Mouse (Mus musculus): ENCODE measurements around the gene Pdcd1lg2. TPM values are rescaled to one million over a fixed set of nuclear protein-coding genes. Genes with fewer than 3 reads are reported as not detected.

The Pdcd1lg2 gene
- polyA plus RNA-seq, 1 experiment from 2014 or later = not detected

GRCm38 (mm10) chr19:29514130-29514529, 103.4 kb downstream of the Pdcd1lg2 start:
- WGBS = 86% methylated on average over 3 of the region's 3 CpGs
- H3K27me3 ChIP-seq = no peaks in the 10 kb centered on the region
- no peak for ATAC-seq (ENCODE audit: low FRiP score)
- H3K27ac ChIP-seq = no peak overlapping the region
- no peak overlapping the region for H3K4me3 ChIP-seq
- no peak overlapping the region for H3K9ac ChIP-seq
- H3K36me3 ChIP-seq = no peaks in the 10 kb centered on the region
- H3K9me3 ChIP-seq (replicated peaks) = peaks cover 4% of the 10 kb centered on the region; the same call in 1 of the 2 replicates
- no peak overlapping the region for H3K4me2 ChIP-seq (replicated peaks)
- H3K4me1 ChIP-seq = no peaks in the 10 kb centered on the region

- no peaks in the 10 kb centered on the region for H3K4me1 ChIP-seq
- no peaks in the 10 kb centered on the region for H3K36me3 ChIP-seq
- no peak overlapping the region for H3K27ac ChIP-seq
- WGBS = 95% methylated on average over 3 of the region's 3 CpGs
- no peak for ATAC-seq (ENCODE audit: low FRiP score)
- H3K4me2 ChIP-seq (replicated peaks) = no peak overlapping the region
- peaks cover 4% of the 10 kb centered on the region; the same call in 1 of the 2 replicates for H3K9me3 ChIP-seq (replicated peaks)
- H3K9ac ChIP-seq = no peak overlapping the region
- H3K27me3 ChIP-seq = no peaks in the 10 kb centered on the region
- H3K4me3 ChIP-seq = no peak overlapping the region
Measured at GRCm38 (mm10) chr19:29515386-29515785, 104.7 kb downstream of the Pdcd1lg2 start.

- H3K4me2 ChIP-seq (replicated peaks) = no peak overlapping the region
- H3K27ac ChIP-seq = no peak overlapping the region
- no peak overlapping the region for H3K9ac ChIP-seq
- H3K4me3 ChIP-seq = no peak overlapping the region
- no peak for ATAC-seq (ENCODE audit: low FRiP score)
- peaks cover 4% of the 10 kb centered on the region; the same call in 1 of the 2 replicates for H3K9me3 ChIP-seq (replicated peaks)
- H3K27me3 ChIP-seq = no peaks in the 10 kb centered on the region
- no peaks in the 10 kb centered on the region for H3K4me1 ChIP-seq
- WGBS = 67% methylated on average over 10 of the region's 10 CpGs
- H3K36me3 ChIP-seq = no peaks in the 10 kb centered on the region
Measured at GRCm38 (mm10) chr19:29515991-29516390, 105.3 kb downstream of the Pdcd1lg2 start.

GRCm38 (mm10) chr19:29518409-29518808, 107.7 kb downstream of the Pdcd1lg2 start:
- no peak overlapping the region for H3K4me2 ChIP-seq (replicated peaks)
- no peaks in the 10 kb centered on the region for H3K27me3 ChIP-seq
- no peaks in the 10 kb centered on the region for H3K36me3 ChIP-seq
- WGBS = 86% methylated on average over 7 of the region's 7 CpGs
- no peak overlapping the region for H3K9ac ChIP-seq
- no peak for ATAC-seq (ENCODE audit: low FRiP score)
- H3K9me3 ChIP-seq (replicated peaks) = peaks cover 4% of the 10 kb centered on the region; the same call in 1 of the 2 replicates
- H3K4me3 ChIP-seq = no peak overlapping the region
- peaks cover 6% of the 10 kb centered on the region; the same call in 1 of the 2 replicates for H3K4me1 ChIP-seq
- H3K27ac ChIP-seq = no peak overlapping the region

GRCm38 (mm10) chr19:29518922-29519321, 108.2 kb downstream of the Pdcd1lg2 start:
- Histone ChIP-seq H3K4me2 (replicated peaks) (no peak overlapping the region), H3K9me3 (replicated peaks) (peaks cover 3% of the 10 kb centered on the region; the same call in 1 of the 2 replicates), H3K4me1 (peaks cover 10% of the 10 kb centered on the region), H3K36me3 (no peaks in the 10 kb centered on the region), H3K27ac (no peak overlapping the region), H3K27me3 (no peaks in the 10 kb centered on the region), H3K9ac (no peak overlapping the region), H3K4me3 (no peak overlapping the region)
- WGBS = 87% methylated on average over 4 of the region's 4 CpGs
- no peak for ATAC-seq (ENCODE audit: low FRiP score)

Other genes starting within 250 kb of the Pdcd1lg2 start
- 17.4 and 17.5 TPM in 2 replicates for gene Jak2, start 159.1 kb upstream of the Pdcd1lg2 start, polyA plus RNA-seq (2016; fragmentation: Nextera tagmentation; extraction: Ambion mirVana)
- 5.3 and 6.8 TPM in 2 replicates for gene Insl6, start 85.6 kb upstream of the Pdcd1lg2 start, polyA plus RNA-seq (2016; fragmentation: Nextera tagmentation; extraction: Ambion mirVana)
- 1.1 and 1.3 TPM in 2 replicates for gene Rln1, start 76.2 kb upstream of the Pdcd1lg2 start, polyA plus RNA-seq (2016; fragmentation: Nextera tagmentation; extraction: Ambion mirVana)
- 79.4 and 88.9 TPM in 2 replicates for gene Plgrkt, start 43.5 kb upstream of the Pdcd1lg2 start, polyA plus RNA-seq (2016; fragmentation: Nextera tagmentation; extraction: Ambion mirVana)
- 0.44 and 0.50 TPM in 2 replicates for gene Cd274, start 43.5 kb upstream of the Pdcd1lg2 start, polyA plus RNA-seq (2016; fragmentation: Nextera tagmentation; extraction: Ambion mirVana)
- 17.5 and 20.1 TPM in 2 replicates for gene Ric1, start 111.4 kb downstream of the Pdcd1lg2 start, polyA plus RNA-seq (2016; fragmentation: Nextera tagmentation; extraction: Ambion mirVana)
- gene Ermp1, start 237.5 kb downstream of the Pdcd1lg2 start, polyA plus RNA-seq (2016; fragmentation: Nextera tagmentation; extraction: Ambion mirVana) = 17.6 and 18.5 TPM in 2 replicates

All from hindbrain, embryonic 12.5 days (tissue).